Mouse (Mus musculus) erythroid progenitor cell, adult 5-6 weeks (primary cell): ENCODE measurements around the gene Klhdc9. TPM values are rescaled to one million over a fixed set of nuclear protein-coding genes. Genes with fewer than 3 reads are reported as not detected.

Source experiments
- ATAC-seq: replicated peaks from 2 replicates; pipeline ENCODE4 v1.8.0; 2016; ENCODE audit warnings: moderate number of reproducible peaks, mild to moderate bottlenecking, moderate TSS enrichment, inconsistent platforms; ENCODE audit not compliant: poor library complexity, low FRiP score, severe bottlenecking
- total RNA-seq, 2 experiments: library from RNA; stranded (forward) in 1 of 2; stranded (reverse) in 1 of 2; fragments of 150-400 nt in 1 of 2; fragments of 186-747, 209-891 nt in 1 of 2; gene quantifications; 2 replicates each; pipeline versions ENCODE4 v1.2.3 to v1.2.4; 2015 to 2017; ENCODE audit warnings: low replicate concordance in 2 of 2

Klhdc9 gene
- total RNA-seq (2015; ENCODE audit: low replicate concordance) (not detected in 2 replicates), total RNA-seq (2017; ENCODE audit: low replicate concordance) (3.3 TPM in 1 of 2 replicates, not detected in the other)

DNA sequence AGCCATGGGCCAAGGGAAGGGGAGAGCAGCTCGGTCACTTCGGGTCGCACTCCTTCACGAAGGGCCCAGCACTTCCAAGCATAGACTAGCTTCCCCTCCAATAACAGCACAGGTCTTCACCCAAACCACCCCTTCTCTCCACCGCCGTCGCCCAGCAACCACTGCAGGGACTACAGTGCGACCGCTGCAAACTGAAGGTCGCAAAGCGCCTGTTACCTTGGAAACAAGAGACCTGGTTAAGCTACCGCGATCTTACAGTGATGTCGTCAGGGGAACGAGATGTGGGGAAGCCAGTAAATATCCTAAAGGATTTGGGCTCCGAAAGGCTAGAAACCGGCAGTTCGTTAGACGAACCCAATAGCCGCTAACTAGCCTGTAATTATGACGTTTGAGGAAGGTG is at the start of gene Klhdc9:
Gene Klhdc9 (minus strand): TSS at position 143 of the 400 bp plus-strand sequence.
- ATAC-seq, result peak; percentile 88

DNA sequence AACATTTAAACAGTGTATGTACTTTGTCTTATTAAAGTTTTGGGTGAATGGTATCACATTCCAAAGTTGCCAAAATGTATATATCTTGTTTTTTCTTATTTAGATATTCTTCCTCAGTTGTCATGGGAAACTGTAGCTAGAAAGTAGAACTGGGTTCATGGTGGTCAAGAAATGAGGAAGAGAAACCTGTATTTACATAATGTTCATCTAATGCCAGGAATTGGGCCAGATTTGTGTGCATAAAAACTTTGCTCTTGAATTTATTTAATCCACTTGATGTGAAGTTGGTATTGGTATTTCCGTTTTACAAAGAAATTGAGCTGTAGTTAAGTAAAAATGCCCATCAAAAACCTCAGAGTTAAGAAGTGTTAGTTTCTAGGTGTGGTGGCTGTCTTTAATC is 49.6 kb upstream of the Klhdc9 start:
- no peak for ATAC-seq

DNA sequence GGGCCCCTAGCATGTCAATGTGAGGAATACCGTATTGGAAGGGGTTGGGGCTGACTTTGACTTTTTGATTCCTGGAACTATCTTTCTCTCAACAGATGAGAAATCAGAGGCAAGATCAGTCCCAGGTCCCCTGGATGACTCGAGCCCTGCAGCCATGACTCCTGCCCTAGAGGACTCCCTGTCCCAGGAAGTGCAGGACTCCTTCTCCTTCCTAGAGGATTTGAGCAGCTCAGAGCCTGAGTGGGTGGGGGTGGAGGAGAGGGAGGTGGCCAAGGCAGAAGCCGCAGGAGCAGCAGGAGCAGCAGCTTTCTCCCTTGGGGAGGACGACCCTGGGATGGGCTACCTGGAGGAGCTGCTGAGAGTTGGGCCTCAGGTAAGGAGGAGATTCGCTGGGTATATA is 46.7 kb upstream of the Klhdc9 start:
- ATAC-seq, result no peak

DNA sequence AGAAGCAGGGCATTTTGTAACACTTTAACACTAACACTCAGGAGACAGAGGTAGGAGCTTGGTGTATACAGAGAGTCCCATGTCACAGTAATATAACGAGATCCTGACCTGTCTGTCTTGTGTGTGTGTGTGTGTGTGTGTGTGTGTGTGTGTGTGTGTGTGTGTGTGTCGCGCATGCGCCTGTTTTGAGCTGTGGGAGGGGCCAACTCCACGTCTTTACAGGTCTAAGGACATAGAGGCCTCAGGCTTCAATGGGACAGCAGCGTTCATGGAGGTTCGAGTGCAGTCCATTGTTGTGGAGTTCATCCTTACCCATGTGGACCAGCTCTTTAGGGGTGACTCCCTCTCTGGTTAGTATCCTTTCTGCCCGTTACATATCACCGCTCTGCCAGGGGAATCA is 42.4 kb upstream of the Klhdc9 start:
- ATAC-seq, result no peak

DNA sequence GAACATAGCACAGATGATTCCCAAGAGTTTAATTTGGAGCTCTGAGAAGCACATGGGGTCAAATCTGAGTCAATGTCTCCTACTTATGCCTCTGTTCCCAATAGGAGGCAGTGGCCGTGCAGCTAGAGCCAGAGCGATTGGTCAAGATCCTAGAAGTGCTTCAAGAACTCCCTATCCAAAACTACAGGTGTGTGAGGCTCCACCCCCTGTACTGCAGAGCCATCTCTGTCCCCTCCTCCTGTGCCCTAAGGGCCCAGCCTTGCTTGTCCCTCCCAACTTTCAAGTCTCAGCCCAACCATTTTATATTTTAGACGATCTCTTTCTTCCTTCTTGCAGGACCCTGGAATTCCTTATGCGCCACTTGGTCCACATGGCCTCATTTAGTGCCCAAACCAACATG is 41.2 kb upstream of the Klhdc9 start:
- no peak for ATAC-seq

DNA sequence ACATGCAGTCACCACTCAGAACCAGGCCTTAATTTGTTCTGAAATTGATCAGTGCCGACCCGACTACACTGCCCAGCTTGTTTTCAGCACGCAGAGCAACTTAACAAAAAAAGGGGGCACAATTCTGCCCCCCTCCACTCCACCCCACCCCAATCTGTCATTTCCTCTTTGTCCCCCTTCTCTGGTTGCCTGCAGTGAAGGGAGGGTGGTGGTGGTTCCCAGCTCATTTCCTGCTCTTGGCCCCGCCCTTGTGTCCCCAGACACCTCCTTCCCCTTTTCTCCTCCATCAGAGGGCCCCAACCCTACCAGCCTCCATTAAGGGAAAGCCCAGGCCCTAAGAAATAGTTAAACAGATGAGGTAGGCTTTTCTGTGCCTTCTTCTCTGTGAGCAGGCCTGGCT is 29.5 kb upstream of the Klhdc9 start:
- no peak for ATAC-seq

DNA sequence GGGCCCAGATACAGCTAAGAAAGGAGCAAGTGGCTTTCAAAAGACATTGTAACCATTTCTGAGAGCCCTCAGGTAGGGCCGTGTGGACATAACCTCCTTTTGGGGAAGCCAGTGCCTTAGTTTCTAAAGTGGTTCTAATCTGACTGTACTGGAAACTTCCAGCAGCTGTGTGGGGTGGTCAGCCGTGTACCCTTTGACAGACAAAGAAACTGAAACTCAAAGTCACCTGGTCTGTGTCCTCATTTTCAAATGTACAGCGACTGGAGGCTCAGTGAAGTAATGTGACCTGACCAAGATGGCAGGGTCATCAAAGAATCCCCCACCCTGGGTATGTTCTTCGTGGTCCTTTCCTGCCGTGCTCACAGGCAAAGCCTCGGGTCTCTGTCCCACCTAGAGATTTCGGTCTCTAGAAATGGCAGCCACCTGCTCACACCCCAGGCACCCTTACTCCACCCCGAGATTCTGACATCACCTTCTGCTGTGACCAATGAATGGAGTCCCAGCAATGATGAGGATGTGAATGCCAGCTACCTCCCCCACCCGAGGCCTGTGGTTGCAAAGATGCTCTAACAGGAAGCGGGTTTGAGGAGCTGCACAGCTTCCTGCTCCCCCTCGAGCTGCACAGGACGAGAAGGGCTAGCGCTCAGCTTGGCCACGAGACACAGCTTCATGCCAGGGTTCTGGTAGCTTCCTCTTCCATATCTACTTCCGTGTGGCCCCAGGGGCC is 27.9 kb upstream of the Klhdc9 start, which contains the start of gene Arhgap30:
Gene Arhgap30 (plus strand): TSS at position 579 of the 727 bp plus-strand sequence.
- 0 out of 2 replicates have a peak, but pooled peaks have one; percentile 40 for ATAC-seq

DNA sequence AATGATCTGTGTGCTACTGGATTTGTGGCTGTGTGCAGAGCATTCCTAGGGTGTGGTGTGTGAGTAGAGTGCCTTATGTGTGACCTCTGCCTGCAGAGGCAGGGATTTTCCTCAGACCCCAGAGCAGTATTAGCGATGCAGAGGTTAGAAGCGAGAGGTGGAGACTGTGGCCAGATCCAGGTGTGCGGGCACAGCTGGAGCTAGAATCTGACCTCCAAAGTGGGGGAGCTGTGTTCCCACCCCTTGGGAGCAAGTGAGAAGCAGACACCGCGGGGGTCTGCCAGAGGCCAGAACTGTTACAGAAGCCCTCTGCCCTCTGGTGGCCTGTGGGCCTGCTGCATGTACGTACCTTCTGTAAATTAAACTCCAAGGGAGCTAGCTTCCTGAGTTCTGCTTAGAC is 26.5 kb upstream of the Klhdc9 start:
- no peak for ATAC-seq

DNA sequence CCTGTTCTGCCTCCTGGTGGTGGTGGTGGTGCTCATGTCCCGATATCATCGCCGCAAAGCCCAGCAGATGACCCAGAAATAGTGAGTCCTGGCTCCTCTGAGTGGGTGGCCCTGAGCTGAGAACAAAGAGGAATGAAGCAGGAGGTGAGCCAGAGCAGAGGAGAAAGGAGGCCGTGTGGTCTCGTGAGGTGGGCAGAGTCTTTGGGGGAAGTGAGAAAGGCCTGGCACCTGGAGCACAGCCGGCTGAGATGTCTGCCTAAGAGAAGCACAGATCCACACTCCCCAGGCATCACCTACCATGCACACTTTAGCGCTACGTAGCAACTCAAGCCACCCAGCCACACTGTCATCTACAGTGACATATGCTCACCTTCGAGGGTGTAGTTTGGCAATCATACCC is 24.6 kb upstream of the Klhdc9 start:
- no peak for ATAC-seq

DNA sequence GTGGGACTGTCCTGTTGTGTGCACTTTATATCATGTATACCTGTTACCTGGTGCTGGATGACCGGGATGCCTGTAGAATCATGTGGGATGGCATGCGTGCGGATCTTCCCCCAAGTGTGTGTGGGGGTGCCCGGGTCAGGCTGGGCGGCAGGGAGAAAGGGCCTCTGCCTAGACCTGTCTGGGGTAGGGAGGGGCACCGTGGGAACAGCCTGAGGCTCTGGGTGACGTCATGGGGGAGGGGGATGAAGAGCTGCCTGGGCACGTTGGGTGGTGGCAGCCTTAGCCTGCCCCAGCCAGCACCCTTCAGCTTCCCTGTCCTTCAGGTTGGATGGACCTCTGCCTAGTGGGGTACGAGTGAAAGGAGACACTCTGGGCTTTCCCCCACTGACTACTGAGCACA is 23.8 kb upstream of the Klhdc9 start:
- ATAC-seq, result no peak

DNA sequence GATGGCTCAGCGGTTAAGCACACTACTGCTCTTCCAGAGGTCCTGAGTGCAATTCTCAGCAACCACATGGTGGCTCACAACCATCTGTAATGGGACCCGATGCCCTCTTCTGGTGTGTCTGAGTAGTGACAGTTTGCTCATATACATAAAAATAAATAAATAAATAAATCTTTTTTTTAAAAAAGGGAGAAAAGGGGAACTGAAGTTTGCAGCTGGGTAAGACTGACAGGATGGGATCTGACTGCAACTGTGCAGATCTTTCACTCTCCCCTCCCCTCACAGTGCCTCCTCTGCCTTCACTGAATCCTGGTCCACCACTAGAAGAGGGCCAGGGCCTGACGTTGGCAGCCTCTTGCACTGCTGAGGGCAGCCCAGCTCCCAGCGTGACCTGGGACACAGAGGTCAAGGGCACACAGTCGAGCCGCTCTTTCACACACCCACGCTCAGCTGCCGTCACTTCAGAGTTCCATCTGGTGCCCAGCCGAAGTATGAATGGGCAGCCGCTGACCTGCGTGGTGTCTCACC is 21.6 kb upstream of the Klhdc9 start:
- no peak for ATAC-seq

DNA sequence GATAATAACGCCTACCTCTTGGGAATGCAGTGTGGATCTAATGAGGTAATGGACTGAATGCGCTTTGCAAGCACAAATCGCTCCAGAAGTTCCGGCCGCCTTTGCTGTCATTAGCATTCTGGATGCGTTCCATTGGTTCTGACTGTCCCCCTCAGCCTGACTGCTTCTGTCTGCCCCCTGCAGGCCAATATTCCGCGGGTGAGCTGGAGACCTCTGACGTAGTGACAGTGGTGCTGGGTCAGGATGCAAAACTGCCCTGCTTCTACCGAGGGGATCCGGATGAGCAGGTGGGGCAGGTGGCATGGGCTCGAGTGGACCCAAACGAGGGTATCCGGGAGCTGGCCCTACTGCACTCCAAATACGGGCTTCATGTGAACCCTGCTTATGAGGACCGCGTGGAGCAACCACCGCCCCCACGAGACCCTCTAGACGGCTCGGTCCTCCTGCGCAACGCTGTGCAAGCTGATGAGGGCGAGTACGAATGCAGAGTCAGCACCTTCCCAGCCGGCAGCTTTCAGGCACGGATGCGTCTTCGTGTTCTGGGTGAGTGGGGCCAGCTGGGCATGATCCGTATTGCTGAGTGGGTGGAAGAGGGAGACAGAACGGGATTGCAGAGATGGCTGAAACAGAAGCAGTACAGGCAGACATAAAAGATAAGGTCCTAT is 19.5 kb upstream of the Klhdc9 start:
- ATAC-seq, result 0 out of 2 replicates have a peak, but pooled peaks have one; percentile 29

DNA sequence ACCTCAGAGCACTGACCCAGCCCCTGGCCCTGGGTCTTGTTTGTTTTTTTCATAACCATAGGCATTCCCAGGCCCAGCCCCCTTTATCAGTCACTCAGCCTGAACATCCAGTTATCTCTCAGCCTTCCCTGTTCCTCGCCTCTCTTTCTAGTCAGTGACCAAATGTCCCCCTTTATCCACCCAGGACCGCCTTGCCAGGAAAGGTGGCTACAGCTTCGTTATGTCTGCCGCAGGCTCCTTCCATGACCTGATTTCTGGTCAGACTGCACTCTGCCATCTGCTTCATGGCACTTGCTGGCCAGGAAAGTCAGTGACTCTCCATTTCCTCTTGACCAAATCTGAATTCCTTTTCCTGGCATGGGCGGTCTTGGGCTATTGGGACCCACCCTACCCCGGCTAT is 17.7 kb upstream of the Klhdc9 start:
- ATAC-seq, result no peak

DNA sequence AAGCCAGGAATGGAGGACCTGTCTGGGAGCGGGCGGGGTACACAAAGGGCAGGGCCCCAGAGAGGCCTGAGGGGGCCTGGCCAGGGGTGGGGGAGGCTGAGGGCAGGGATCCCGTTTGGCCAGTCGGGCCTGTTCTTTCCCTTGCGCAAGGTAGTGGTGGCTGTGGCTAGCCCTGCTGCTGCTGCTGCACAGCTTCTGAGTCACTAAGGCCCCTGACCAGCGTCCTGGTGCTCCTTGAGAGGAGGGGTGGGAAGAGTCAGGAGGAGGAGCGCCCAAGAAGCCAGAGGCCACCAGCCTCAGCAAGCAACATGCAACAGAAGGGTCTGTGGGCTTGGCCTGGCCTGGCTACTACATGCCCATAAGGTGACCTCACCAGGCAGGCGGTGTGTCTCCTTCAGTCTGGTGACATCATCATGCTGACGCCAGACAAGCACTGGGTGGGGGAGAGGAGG is 15.1 kb upstream of the Klhdc9 start:
- no peak for ATAC-seq

DNA sequence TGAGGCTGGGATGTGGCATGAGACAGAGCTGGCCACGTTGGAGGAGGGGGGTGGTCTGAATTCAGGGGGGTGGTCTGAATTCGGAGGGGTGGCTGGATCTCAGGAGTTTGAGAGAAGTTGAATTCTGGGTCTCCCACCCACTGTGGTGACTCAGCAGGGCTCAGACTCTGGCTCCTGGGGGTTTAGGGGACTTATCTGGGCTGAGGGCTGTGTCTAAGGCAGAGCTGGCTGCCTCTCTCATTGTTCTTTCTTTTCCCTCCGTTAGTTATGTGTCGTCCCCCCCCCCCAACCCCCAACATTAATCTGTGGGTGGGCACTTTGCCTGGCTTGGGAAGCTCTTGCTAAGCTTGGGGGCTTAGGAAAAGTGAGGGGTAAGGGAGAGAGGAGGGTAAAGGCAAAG is 13.3 kb upstream of the Klhdc9 start:
- ATAC-seq, result no peak

DNA sequence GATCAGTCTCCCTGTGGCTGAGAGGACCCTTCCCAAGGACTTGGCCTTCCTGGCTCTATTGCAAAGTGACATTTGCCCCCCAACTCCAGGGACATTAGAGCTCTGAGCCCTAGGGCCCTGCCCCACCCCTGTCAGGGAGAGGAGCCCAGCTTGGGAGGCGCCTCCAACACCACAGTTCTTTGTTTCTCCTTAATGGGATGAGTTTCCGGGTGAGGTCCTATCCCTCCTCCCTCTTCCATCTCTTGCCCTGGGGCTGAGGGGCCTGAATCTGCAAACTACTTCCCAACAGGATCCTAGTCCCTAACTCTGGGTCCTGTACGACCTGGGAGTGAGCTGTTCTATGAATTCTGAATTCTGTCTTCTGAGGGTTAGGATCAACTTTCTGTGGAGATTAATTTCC is 12.3 kb upstream of the Klhdc9 start:
- no peak for ATAC-seq

DNA sequence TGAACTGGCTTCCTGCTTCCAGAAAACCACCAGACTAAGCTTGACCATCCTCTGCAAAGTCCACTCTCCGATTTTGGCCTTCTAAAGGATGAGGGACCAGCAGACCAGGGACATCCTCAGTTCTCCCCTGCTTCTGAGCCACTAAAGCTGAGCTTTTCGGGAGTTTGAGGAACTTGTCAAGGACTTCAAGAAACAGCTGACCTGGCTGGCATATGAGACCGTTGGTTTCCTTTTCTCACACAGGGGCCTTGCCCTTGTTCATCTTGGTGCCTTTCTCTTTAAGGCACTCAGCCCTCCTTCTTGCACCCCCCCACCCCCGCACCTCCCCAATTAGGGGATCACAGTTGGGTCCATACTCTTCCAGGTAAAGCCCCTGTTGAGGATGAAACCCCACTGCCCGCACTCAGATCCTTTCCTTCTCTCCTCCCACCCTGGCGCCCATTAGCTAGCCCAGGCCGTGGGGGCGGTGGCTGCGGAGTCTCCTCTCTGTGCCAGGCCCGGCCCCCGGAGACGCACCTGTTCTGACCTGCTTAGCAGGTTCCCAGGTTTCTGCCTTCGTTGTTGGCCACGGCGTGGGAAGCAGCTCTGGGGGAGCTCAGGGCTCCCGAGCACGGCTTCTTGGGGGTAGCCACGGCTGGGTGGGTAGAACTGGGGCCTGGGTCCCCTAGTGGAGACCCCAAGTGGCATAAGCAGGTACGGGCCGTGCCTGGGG is 9.4 kb upstream of the Klhdc9 start, which contains the start of gene Nectin4:
Gene Nectin4 (plus strand): TSS at position 255 of the 712 bp plus-strand sequence.
- ATAC-seq, result no peak

DNA sequence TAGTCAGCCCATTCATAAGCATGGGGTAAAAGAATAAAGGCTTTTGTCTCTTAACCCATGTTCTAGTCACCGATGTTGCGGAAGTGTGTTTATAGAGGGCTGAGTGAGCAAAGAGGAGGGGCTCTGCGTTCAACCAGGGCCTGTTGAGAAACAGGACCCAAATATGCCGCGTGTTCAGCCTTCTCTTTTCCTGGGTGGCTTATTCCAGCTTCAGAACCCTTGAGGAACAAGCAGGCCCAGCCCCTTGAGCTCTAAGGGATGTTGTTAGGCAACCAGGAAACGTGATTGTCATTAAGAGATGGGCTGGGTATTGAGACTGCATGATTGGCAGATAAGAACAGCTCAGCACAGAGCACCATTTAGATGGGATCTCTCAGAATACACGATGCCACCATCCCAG is 5.3 kb upstream of the Klhdc9 start:
- ATAC-seq, result no peak

DNA sequence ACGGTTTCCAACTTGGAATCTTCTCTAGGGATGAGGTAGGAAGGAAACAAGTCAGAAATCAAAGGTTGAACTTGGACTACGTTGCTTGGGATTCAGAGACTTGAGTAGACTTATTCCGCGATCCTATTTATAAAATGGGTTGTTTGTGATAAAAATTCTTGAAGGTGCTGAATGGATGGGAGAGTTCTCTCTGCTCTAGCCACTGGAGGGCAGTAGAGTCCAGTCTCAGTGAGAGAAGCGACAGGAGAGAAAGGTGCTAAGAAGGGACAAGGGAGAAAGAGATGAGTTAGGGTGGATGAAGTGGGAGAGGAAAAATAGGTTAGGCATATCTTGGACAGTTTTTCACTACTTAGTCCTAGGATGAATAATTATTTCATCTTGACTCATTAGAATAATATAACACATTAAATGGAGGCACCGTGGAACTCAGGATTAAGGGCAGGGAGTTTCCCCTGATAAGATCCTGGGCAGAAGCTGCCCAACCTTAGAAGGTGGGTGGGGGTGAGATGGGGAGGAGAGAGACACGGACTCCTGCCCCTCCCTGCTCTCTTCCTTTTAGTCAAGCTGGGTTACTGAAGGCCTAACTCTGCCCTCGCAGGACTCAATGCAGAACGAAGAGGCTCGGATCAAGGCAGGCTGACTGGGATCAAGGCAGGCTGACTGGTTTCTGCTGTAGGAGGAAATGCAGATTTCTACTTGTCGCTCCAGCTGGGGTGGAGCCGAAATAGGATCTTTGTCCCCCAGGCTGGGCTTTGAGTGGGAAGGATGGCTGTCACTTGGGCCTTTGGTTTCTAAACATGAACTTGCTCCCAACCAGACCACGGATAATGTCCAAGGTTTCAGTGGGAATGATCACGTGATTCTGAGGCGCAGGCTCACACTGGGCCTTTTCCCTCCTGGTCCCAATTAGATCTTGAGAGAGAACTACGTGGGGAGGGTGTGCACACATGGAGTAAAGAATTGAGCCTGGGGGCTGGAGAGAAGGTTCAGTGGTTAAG is 807 bp upstream of the Klhdc9 start:
- ATAC-seq, result peak; percentile 82
